8 mouse cellular contexts compared by ENCODE assay signal in the genomic region with DNA sequence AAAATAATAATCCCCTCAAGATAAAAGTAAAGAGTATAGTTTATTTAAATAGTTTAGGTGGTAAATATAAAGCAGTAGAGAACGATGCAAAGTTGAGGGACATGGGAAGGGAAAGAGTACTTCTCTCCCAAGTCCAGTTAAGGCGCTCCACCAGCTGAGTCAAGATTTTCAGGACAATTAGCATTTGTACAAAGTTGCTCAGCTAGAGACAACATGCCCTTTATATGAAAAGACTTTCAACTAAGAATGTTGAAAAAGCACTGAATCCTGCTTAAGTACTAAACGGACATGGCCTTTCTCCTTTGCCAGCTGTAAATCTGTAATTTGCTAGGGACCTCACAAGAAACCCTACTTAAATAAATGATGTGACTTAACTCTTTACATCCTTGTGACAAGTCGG. TPM values are rescaled to one million over a fixed set of nuclear protein-coding genes. Genes with fewer than 3 reads are reported as not detected.
A peak's percentile ranks its signal among the peaks of the same experiment; 100 is the strongest.
DNase-seq lines count a peak whose midpoint lies in the region; ATAC-seq lines count a peak whose summit lies in the region.

No protein-coding gene starts in this region.

- peak overlapping the region; percentile 88 for H3K27ac ChIP-seq in heart, embryonic 13.5 days (replicated peaks)
- peak overlapping the region; percentile 97 for H3K27ac ChIP-seq in hindbrain, embryonic 11.5 days (ENCODE audit: low read depth, low read length)
- peak overlapping the region; percentile 97 for H3K27ac ChIP-seq in midbrain, embryonic 13.5 days

- intact Hi-C loops in gastrocnemius, postnatal 36 days (cut with DNase I) = loop anchor here (5.0 kb wide), 1 partner anchor 103 kb away; no protein-coding TSS in a partner anchor

- H3K9ac ChIP-seq in heart, embryonic 13.5 days = peak overlapping the region; percentile 84
- peak overlapping the region; percentile 81 for H3K9ac ChIP-seq in hindbrain, embryonic 11.5 days (ENCODE audit: low read depth, low read length)
- H3K9ac ChIP-seq in midbrain, embryonic 13.5 days (replicated peaks) = peak overlapping the region; percentile 74; the same call in 1 of the 2 replicates

- no peak for ATAC-seq in heart, embryonic 13.5 days (ENCODE audit: extremely low read depth, insufficient number of reproducible peaks, low FRiP score, low TSS enrichment)
- ATAC-seq in hindbrain, embryonic 11.5 days (ENCODE audit: low FRiP score) = no peak
- no peak for ATAC-seq in midbrain, embryonic 13.5 days

- H3K9me3 ChIP-seq in heart, embryonic 13.5 days = no peaks in the 10 kb centered on the region
- H3K9me3 ChIP-seq in hindbrain, embryonic 11.5 days (ENCODE audit: control insufficient read depth, low read length) = no peaks in the 10 kb centered on the region
- H3K9me3 ChIP-seq in midbrain, embryonic 13.5 days = no peaks in the 10 kb centered on the region

- H3K27me3 ChIP-seq in heart, embryonic 13.5 days (replicated peaks) = peaks cover 32% of the 10 kb centered on the region
- H3K27me3 ChIP-seq in hindbrain, embryonic 11.5 days (ENCODE audit: control insufficient read depth, insufficient read depth, low read length) = no peaks in the 10 kb centered on the region
- no peaks in the 10 kb centered on the region for H3K27me3 ChIP-seq in midbrain, embryonic 13.5 days

- H3K4me3 ChIP-seq in heart, embryonic 13.5 days = peak overlapping the region; percentile 77
- H3K4me3 ChIP-seq in hindbrain, embryonic 11.5 days (ENCODE audit: low read depth, low read length) = peak overlapping the region; percentile 59; the same call in 1 of the 2 replicates
- peak overlapping the region; percentile 58 for H3K4me3 ChIP-seq in midbrain, embryonic 13.5 days (replicated peaks)

- no peaks in the 10 kb centered on the region for H3K36me3 ChIP-seq in heart, embryonic 13.5 days
- H3K36me3 ChIP-seq in hindbrain, embryonic 11.5 days (ENCODE audit: control insufficient read depth, insufficient read depth, low read length) = no peaks in the 10 kb centered on the region
- no peaks in the 10 kb centered on the region for H3K36me3 ChIP-seq in midbrain, embryonic 13.5 days

- DNase-seq in heart, adult 18-20 months = no peak
- DNase-seq in NIH3T3 (ENCODE audit: low read depth) = peak; percentile 21
- no peak for DNase-seq in hindbrain, embryonic 11.5 days (ENCODE audit: low spot score)
- no peak for DNase-seq in gastrocnemius, postnatal 36 days
- DNase-seq in right cerebral cortex, postnatal 36 days (ENCODE audit: low spot score in 2 of 2) = no peak
- no peak for DNase-seq in adrenal gland, postnatal 25 days

- 52% methylated on average over 4 of the region's 4 CpGs for WGBS in heart, embryonic 13.5 days
- WGBS in hindbrain, embryonic 11.5 days = 53% methylated on average over 4 of the region's 4 CpGs
- 47% methylated on average over 4 of the region's 4 CpGs for WGBS in midbrain, embryonic 13.5 days

- H3K4me1 ChIP-seq in heart, embryonic 13.5 days = peaks cover 13% of the 10 kb centered on the region
- H3K4me1 ChIP-seq in hindbrain, embryonic 11.5 days (replicated peaks; ENCODE audit: control insufficient read depth, insufficient read depth, low read length) = no peaks in the 10 kb centered on the region
- H3K4me1 ChIP-seq in midbrain, embryonic 13.5 days (replicated peaks) = peaks cover 22% of the 10 kb centered on the region

- peak overlapping the region; percentile 70 for H3K4me2 ChIP-seq in heart, embryonic 13.5 days
- peak overlapping the region; percentile 54 for H3K4me2 ChIP-seq in hindbrain, embryonic 11.5 days (replicated peaks; ENCODE audit: low read depth, low read length)
- H3K4me2 ChIP-seq in midbrain, embryonic 13.5 days (replicated peaks) = peak overlapping the region; percentile 64

RNA-seq across cellular contexts. Expression of a gene that starts 0.3 kb away (rescaled TPM):
- polyA plus RNA-seq in heart, embryonic 13.5 days (2015; fragmentation: Nextera tagmentation; extraction: Ambion mirVana) = 6.3 and 7.1 TPM in 2 replicates
- total RNA-seq in heart, adult 18-20 months (2021) = 10 to 100 TPM in 1 of 2 experiments, 1 to 10 TPM in 1; 7.6 to 10.1 TPM
- 20.3 and 29.1 TPM in 2 replicates for polyA plus RNA-seq in hindbrain, embryonic 11.5 days (2014; fragmentation: Nextera tagmentation; extraction: Ambion mirVana)
- polyA plus RNA-seq in midbrain, embryonic 13.5 days (2015; fragmentation: Nextera tagmentation; extraction: Ambion mirVana) = 25.5 and 27.5 TPM in 2 replicates
- total RNA-seq in gastrocnemius, postnatal 36 days (2021) = 1 to 10 TPM; 2.3 to 3.0 TPM
- total RNA-seq in adrenal gland, postnatal 25 days (2021) = 21.2 and 27.0 TPM in 2 replicates

RNA-seq across cellular contexts. Expression of a gene that starts 38.0 kb away (rescaled TPM):
- polyA plus RNA-seq in heart, embryonic 13.5 days (2015; fragmentation: Nextera tagmentation; extraction: Ambion mirVana) = not detected in 2 replicates
- total RNA-seq in heart, adult 18-20 months (2021) = not detected
- polyA plus RNA-seq in hindbrain, embryonic 11.5 days (2014; fragmentation: Nextera tagmentation; extraction: Ambion mirVana) = not detected in 2 replicates
- not detected in 2 replicates for polyA plus RNA-seq in midbrain, embryonic 13.5 days (2015; fragmentation: Nextera tagmentation; extraction: Ambion mirVana)
- not detected for total RNA-seq in gastrocnemius, postnatal 36 days (2021)
- not detected in 2 replicates for total RNA-seq in adrenal gland, postnatal 25 days (2021)

RNA-seq across cellular contexts. Expression of a gene that starts 53.4 kb away (rescaled TPM):
- polyA plus RNA-seq in heart, embryonic 13.5 days (2015; fragmentation: Nextera tagmentation; extraction: Ambion mirVana) = 36.5 and 47.5 TPM in 2 replicates
- 1 to 10 TPM; 2.2 to 2.4 TPM for total RNA-seq in heart, adult 18-20 months (2021)
- polyA plus RNA-seq in hindbrain, embryonic 11.5 days (2014; fragmentation: Nextera tagmentation; extraction: Ambion mirVana) = 11.0 and 13.6 TPM in 2 replicates
- 69.9 and 73.3 TPM in 2 replicates for polyA plus RNA-seq in midbrain, embryonic 13.5 days (2015; fragmentation: Nextera tagmentation; extraction: Ambion mirVana)
- 1 to 10 TPM; 2.2 to 7.5 TPM for total RNA-seq in gastrocnemius, postnatal 36 days (2021)
- 6.4 and 8.0 TPM in 2 replicates for total RNA-seq in adrenal gland, postnatal 25 days (2021)
